Mouse (Mus musculus) erythroid progenitor cell, adult 5-6 weeks (primary cell): ENCODE results near the gene Prss16. TPM values are rescaled to one million over a fixed set of nuclear protein-coding genes. Genes with fewer than 3 reads are reported as not detected.
A peak's percentile ranks its signal among the peaks of the same experiment; 100 is the strongest.

ENCODE experiments used
- ATAC-seq: replicated peaks from 2 replicates; pipeline ENCODE4 v1.8.0; 2016; ENCODE audit warnings: moderate number of reproducible peaks, mild to moderate bottlenecking, moderate TSS enrichment, inconsistent platforms; ENCODE audit not compliant: poor library complexity, low FRiP score, severe bottlenecking
- total RNA-seq, 2 experiments: library from RNA; stranded (forward) in 1 of 2; stranded (reverse) in 1 of 2; fragments of 150-400 nt in 1 of 2; fragments of 186-747, 209-891 nt in 1 of 2; gene quantifications; 2 replicates each; pipeline versions ENCODE4 v1.2.3 to v1.2.4; 2015 to 2017; ENCODE audit warnings: low replicate concordance in 2 of 2

Gene Prss16
- total RNA-seq, 2 experiments from 2014 or later: not detected

- ATAC-seq: no peak
These were observed 4.2 kb upstream of the Prss16 start for GRCm38 (mm10) chr13:22013716-22014115.

GRCm38 (mm10) chr13:22008707-22009106, 835 bp downstream of the Prss16 start:
- no peak for ATAC-seq

- no peak for ATAC-seq
These were observed 1.7 kb downstream of the Prss16 start for GRCm38 (mm10) chr13:22007872-22008271.

- ATAC-seq: no peak
These were observed 2.4 kb downstream of the Prss16 start for GRCm38 (mm10) chr13:22007121-22007510.

GRCm38 (mm10) chr13:22006334-22007120, 3.0 kb downstream of the Prss16 start:
- peak; percentile 42 for ATAC-seq

- ATAC-seq: peak; percentile 23; the same call in 1 of the 2 replicates
These were observed 3.8 kb downstream of the Prss16 start for GRCm38 (mm10) chr13:22005605-22006333.

- no peak for ATAC-seq
These were observed 7.7 kb downstream of the Prss16 start for GRCm38 (mm10) chr13:22001823-22002222.

GRCm38 (mm10) chr13:22001346-22001745, 8.2 kb downstream of the Prss16 start:
- no peak for ATAC-seq

- no peak for ATAC-seq
These were observed 10.4 kb downstream of the Prss16 start for GRCm38 (mm10) chr13:21999147-21999546.

- no peak for ATAC-seq
These were observed 11.1 kb downstream of the Prss16 start for GRCm38 (mm10) chr13:21998412-21998811.

- ATAC-seq: no peak
These were observed 11.7 kb downstream of the Prss16 start for GRCm38 (mm10) chr13:21997821-21998220.

- no peak for ATAC-seq
These were observed 12.2 kb downstream of the Prss16 start for GRCm38 (mm10) chr13:21997201-21997820.

GRCm38 (mm10) chr13:21996840-21997185, 12.7 kb downstream of the Prss16 start:
- ATAC-seq: no peak

- ATAC-seq: no peak
These were observed 13.3 kb downstream of the Prss16 start for GRCm38 (mm10) chr13:21996101-21996839.

GRCm38 (mm10) chr13:21995331-21995914, 14.1 kb downstream of the Prss16 start:
- no peak for ATAC-seq

- no peak for ATAC-seq
These were observed 14.6 kb downstream of the Prss16 start for GRCm38 (mm10) chr13:21994896-21995295.

- ATAC-seq: no peak
These were observed 15.4 kb downstream of the Prss16 start for GRCm38 (mm10) chr13:21993957-21994738.

GRCm38 (mm10) chr13:21992550-21992949, 17.0 kb downstream of the Prss16 start:
- no peak for ATAC-seq

GRCm38 (mm10) chr13:21984486-21984885, 25.1 kb downstream of the Prss16 start:
- ATAC-seq: no peak
